Mouse (Mus musculus) lung, postnatal 25 days (tissue): ENCODE measurements around the gene Fam221a.
"Not testable (repeated sequence)": the region's sequence is repeated elsewhere in the genome, so short reads cannot be mapped to it uniquely, and the experiment has no call there.

ENCODE experiments used
- DNase-seq: peaks from one replicate; pipeline ENCODE4 v3.0.0; 2022; ENCODE audit warnings: low spot score

Gene Fam221a

DNA sequence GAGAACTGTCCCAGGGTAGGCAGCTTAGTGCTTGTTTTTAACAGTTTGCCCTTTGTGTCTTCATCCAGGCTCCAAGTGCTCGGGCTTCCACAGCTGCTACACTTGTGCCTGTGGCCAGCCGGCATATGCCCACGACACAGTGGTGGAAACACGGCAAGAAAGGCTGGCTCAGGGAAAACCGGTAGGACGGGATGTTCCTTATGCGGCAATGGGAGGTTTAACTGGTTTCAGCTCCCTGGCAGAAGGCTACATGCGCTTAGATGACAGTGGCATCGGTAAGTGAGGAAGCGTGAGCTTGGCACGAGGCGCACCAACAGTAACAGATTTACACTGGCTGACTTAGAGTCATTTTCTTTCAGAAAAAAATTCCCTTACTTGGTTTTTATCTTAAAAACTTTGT, 10.8 kb downstream of the Fam221a start:
- peak; percentile 36 for DNase-seq

DNA sequence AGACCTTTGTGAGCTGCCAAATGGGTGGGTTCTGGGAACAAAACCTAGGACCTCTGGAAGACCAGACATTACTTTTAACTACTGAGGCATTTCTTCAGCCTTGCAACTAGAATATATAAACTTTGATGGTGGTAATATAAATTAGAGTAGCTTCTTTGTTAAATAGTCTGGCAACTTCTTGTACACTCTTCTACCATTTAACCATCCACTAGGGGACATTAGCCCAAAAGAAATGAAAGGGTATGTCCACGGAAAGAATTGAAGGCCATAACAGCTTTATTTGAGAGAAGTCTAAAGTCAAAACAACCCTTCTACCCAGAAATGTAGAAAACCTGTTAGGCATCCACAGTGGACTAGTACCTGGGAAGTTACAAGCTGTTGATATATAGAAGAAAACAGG, 26.7 kb downstream of the Fam221a start:
- DNase-seq, result no peak

GRCm38 (mm10) chr6:49395316-49395715, 27.8 kb downstream of the Fam221a start, which contains the start of gene Stk31:
Gene Stk31 (plus strand): TSS chr6:49395604.
- no peak for DNase-seq

- DNase-seq, result no peak
Observed at GRCm38 (mm10) chr6:49397466-49397865, 29.9 kb downstream of the Fam221a start.

DNA sequence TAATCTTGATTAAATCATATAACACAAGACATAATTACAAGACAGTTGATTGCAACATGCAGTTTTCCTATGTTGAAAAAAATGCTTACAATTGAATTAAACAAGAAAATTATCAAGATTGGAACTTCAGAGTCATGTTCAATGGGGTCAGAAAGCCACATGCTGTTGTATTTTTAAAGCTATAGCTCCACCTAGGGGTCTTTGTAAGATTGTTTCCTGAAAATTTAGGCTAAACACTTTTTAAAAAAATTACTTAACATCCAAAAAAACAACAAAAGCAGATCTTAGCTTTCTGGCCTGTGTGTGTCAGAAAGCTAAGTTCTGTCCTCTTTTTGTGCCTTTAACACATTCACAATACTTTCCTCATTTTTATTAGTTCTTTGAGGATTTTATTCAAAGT, 30.8 kb downstream of the Fam221a start:
- peak; percentile 33 for DNase-seq

GRCm38 (mm10) chr6:49410830-49411229, 43.3 kb downstream of the Fam221a start:
- no peak for DNase-seq

DNA sequence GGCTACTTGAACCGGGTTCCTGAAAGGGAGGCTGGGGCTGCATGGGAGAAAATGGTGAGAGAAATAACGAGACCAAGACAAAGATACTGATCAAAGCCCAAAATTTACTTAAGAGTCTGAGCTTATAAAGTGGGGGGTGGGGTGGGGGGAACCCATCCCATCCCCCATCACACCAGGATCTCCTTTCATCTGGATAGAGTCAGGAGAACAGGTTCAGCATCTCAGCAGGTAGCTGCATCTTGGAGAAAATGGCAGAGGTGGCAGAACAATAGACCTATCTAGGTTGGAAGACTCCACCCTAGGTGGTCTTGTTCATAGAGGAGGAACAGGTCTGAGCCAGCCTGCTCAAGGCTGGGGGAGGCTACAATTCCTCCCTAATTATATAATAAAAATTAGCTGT, 45.4 kb downstream of the Fam221a start:
- DNase-seq, result not testable (repeated sequence)

- no peak for DNase-seq
Observed at GRCm38 (mm10) chr6:49415971-49416370, 48.4 kb downstream of the Fam221a start.

- DNase-seq, result no peak
Observed at GRCm38 (mm10) chr6:49437306-49437705, 69.8 kb downstream of the Fam221a start.
